In genomic region chr19:5742241-5742641, GRCm38 (mm10) we compare ENCODE assay signal across 8 mouse cellular contexts. TPM values are rescaled to one million over a fixed set of nuclear protein-coding genes. Genes with fewer than 3 reads are reported as not detected.
DNase-seq lines count a peak whose midpoint lies in the region; ATAC-seq lines count a peak whose summit lies in the region.

No protein-coding gene starts in this region.

- H3K27me3 ChIP-seq in lung, embryonic 15.5 days: peaks cover 12% of the 10 kb centered on the region; the same call in 1 of the 2 replicates
- H3K27me3 ChIP-seq in neural tube, embryonic 13.5 days: peaks cover 77% of the 10 kb centered on the region

- peak overlapping the region; percentile 71 for H3K4me3 ChIP-seq in lung, embryonic 15.5 days
- H3K4me3 ChIP-seq in neural tube, embryonic 13.5 days: peak overlapping the region; percentile 66

- peak overlapping the region; percentile 92 for H3K4me2 ChIP-seq in lung, embryonic 15.5 days
- H3K4me2 ChIP-seq in neural tube, embryonic 13.5 days: peak overlapping the region; percentile 96

- H3K9me3 ChIP-seq in lung, embryonic 15.5 days: no peaks in the 10 kb centered on the region
- H3K9me3 ChIP-seq in neural tube, embryonic 13.5 days: no peaks in the 10 kb centered on the region

- WGBS in lung, embryonic 15.5 days: under 1% methylated on average over 32 of the region's 32 CpGs
- under 1% methylated on average over 32 of the region's 32 CpGs for WGBS in neural tube, embryonic 13.5 days

- ATAC-seq in lung, embryonic 15.5 days (ENCODE audit: borderline replicate concordance, extremely low read depth, low FRiP score, low TSS enrichment): peak; percentile 16; the same call in 1 of the 2 replicates
- peak; percentile 51; the same call in 1 of the 2 replicates for ATAC-seq in neural tube, embryonic 13.5 days (ENCODE audit: low read depth)

- H3K9ac ChIP-seq in lung, embryonic 15.5 days: peak overlapping the region; percentile 85
- peak overlapping the region; percentile 88 for H3K9ac ChIP-seq in neural tube, embryonic 13.5 days

- H3K36me3 ChIP-seq in lung, embryonic 15.5 days: no peaks in the 10 kb centered on the region
- no peaks in the 10 kb centered on the region for H3K36me3 ChIP-seq in neural tube, embryonic 13.5 days

- DNase-seq in adrenal gland, postnatal 10 days: peak; percentile 65
- DNase-seq in adrenal gland, adult 18-20 months (ENCODE audit: low spot score in 2 of 2): no peak
- no peak for DNase-seq in lung, postnatal 14 days
- peak; percentile 54 to 72 for DNase-seq in kidney, postnatal 4 days
- no peak for DNase-seq in spleen, postnatal 14 days (ENCODE audit: low spot score in 2 of 2)
- DNase-seq in frontal cortex, postnatal 25 days (ENCODE audit: low spot score in 2 of 2): no peak

- peaks cover 56% of the 10 kb centered on the region for H3K4me1 ChIP-seq in lung, embryonic 15.5 days
- peaks cover 62% of the 10 kb centered on the region for H3K4me1 ChIP-seq in neural tube, embryonic 13.5 days (replicated peaks)

- H3K27ac ChIP-seq in lung, embryonic 15.5 days: peak overlapping the region; percentile 99
- H3K27ac ChIP-seq in neural tube, embryonic 13.5 days (replicated peaks): peak overlapping the region; percentile 82

RNA-seq across cellular contexts. Expression of gene Ltbp3, which starts 1.5 kb away (rescaled TPM):
- total RNA-seq in adrenal gland, postnatal 10 days (2021): 100 to 1,000 TPM; 185 to 250 TPM
- 100 to 1,000 TPM; 241 to 252 TPM for total RNA-seq in adrenal gland, adult 18-20 months (2021)
- polyA plus RNA-seq in lung, embryonic 15.5 days (2015; fragmentation: Nextera tagmentation; extraction: Ambion mirVana): 47.2 and 54.9 TPM in 2 replicates
- polyA plus RNA-seq in neural tube, embryonic 13.5 days (2015; fragmentation: Nextera tagmentation; extraction: Ambion mirVana): 16.0 and 17.0 TPM in 2 replicates

RNA-seq across cellular contexts. Expression of gene Fam89b, which starts 12.8 kb away (rescaled TPM):
- total RNA-seq in adrenal gland, postnatal 10 days (2021): 10 to 100 TPM; 47.0 to 59.8 TPM
- 10 to 100 TPM; 42.9 to 61.5 TPM for total RNA-seq in adrenal gland, adult 18-20 months (2021)
- 105 and 108 TPM in 2 replicates for polyA plus RNA-seq in lung, embryonic 15.5 days (2015; fragmentation: Nextera tagmentation; extraction: Ambion mirVana)
- polyA plus RNA-seq in neural tube, embryonic 13.5 days (2015; fragmentation: Nextera tagmentation; extraction: Ambion mirVana): 186 and 194 TPM in 2 replicates

RNA-seq across cellular contexts. Expression of gene Ehbp1l1, which starts 16.1 kb away (rescaled TPM):
- total RNA-seq in adrenal gland, postnatal 10 days (2021): 10 to 100 TPM; 29.8 to 48.9 TPM
- total RNA-seq in adrenal gland, adult 18-20 months (2021): 10 to 100 TPM; 33.5 to 45.6 TPM
- 23.6 and 24.5 TPM in 2 replicates for polyA plus RNA-seq in lung, embryonic 15.5 days (2015; fragmentation: Nextera tagmentation; extraction: Ambion mirVana)
- 8.3 and 9.6 TPM in 2 replicates for polyA plus RNA-seq in neural tube, embryonic 13.5 days (2015; fragmentation: Nextera tagmentation; extraction: Ambion mirVana)

RNA-seq across cellular contexts. Expression of gene Scyl1, which starts 29.0 kb away (rescaled TPM):
- total RNA-seq in adrenal gland, postnatal 10 days (2021): 10 to 100 TPM; 86.7 to 96.5 TPM
- total RNA-seq in adrenal gland, adult 18-20 months (2021): 100 to 1,000 TPM in 1 of 2 experiments, 10 to 100 TPM in 1; 92.3 to 105 TPM
- polyA plus RNA-seq in lung, embryonic 15.5 days (2015; fragmentation: Nextera tagmentation; extraction: Ambion mirVana): 76.1 and 83.6 TPM in 2 replicates
- polyA plus RNA-seq in neural tube, embryonic 13.5 days (2015; fragmentation: Nextera tagmentation; extraction: Ambion mirVana): 66.7 and 69.8 TPM in 2 replicates

RNA-seq across cellular contexts. Expression of gene Kcnk7, which starts 38.1 kb away (rescaled TPM):
- total RNA-seq in adrenal gland, postnatal 10 days (2021): not detected
- total RNA-seq in adrenal gland, adult 18-20 months (2021): not detected
- polyA plus RNA-seq in lung, embryonic 15.5 days (2015; fragmentation: Nextera tagmentation; extraction: Ambion mirVana): 0.69 TPM in 1 of 2 replicates, not detected in the other
- not detected in 2 replicates for polyA plus RNA-seq in neural tube, embryonic 13.5 days (2015; fragmentation: Nextera tagmentation; extraction: Ambion mirVana)

Comparison
In these comparisons a context has a peak if more than half of its experiments do, and no peak if none do; other contexts are left out.
1. DNase-seq: peak in adrenal gland, postnatal 10 days (single experiment) and kidney, postnatal 4 days (2 of 2); none in adrenal gland, adult 18-20 months (0 of 2), lung, postnatal 14 days (single experiment), spleen, postnatal 14 days (0 of 2) and frontal cortex, postnatal 25 days (0 of 2).